Mouse (Mus musculus) cerebellum, postnatal 36 days (tissue): ENCODE measurements around the gene Gm49320.

Source experiments
- DNase-seq, 2 experiments: peaks; one replicate each; pipeline ENCODE4 v3.0.0; 2021 to 2022; ENCODE audit warnings: mixed read lengths in 2 of 2

The Gm49320 gene

DNA sequence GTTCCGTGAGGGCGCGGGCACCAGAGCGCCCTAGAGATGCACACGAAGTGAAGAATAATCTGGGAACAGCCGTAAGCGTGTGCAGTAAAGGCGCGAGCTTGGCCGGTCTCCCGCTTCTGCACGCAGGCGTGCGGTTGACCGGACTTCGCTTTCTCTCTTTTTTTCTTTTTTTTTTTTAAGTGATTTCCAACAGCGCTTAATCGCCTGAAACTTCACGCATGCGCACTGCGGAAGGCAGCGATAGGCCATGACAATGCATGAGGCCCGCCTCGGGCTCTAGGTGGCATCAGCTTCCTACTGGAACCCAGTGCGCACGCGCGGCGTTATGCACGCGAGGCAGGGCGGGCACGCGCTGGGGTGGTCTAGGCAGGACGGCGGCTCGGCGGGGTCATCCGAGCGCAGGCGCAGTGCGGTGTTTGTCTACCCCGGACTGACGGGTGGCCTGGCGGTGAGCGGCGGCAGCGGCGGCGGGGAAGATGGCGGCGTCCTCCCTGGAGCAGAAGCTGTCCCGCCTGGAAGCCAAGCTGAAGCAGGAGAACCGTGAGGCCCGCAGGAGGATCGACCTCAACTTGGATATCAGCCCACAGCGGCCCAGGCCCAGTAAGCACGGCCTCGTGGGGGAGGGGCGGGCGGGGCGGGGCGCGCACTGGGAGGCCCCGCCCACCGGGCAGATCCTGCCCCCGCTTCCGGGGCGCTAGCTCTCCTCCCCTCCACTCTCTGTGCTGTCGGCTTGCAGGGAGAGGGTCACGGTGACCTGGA, at the start of gene Gm49320, which contains the start of gene Map2k7:
Gm49320 (plus strand) TSS at position 432 of the 759 bp plus-strand sequence.
Map2k7 (plus strand) TSS at position 307 of the 759 bp plus-strand sequence.
- DNase-seq = peak; percentile 100

DNA sequence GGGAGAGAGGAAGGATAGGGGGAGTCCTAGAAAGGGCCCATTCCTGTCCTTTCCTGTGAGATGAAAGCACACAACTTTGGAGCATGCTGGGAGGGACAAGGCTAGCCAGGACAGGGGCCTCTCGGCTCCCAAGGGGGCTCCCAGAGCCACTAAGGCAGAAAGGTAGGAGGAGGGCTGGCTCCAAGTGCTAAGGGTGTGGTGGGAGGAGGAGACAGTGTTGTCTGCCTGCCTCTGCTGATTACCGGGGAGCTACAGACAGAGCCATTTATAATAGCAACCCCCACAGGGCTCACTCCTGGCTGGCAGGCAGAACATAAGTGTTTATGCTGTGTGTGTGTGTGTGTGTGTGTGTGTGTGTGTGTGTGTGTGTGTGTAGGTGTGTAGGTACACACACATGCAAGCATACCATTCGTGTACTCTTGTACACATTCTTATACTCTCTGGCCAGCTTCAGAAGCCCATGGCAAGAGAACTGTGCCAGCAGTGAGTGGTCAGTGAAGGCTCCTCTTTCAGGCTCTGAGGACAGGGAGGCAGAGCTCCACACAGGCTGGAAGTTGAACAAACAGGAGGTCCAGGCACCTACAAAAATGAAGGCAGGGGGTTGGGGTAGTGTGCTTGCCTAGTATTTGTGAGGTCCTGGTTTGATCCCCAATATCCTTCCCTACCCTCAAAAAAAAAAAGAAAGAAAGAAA, 49.5 kb upstream of the Gm49320 start:
- no peak for DNase-seq

DNA sequence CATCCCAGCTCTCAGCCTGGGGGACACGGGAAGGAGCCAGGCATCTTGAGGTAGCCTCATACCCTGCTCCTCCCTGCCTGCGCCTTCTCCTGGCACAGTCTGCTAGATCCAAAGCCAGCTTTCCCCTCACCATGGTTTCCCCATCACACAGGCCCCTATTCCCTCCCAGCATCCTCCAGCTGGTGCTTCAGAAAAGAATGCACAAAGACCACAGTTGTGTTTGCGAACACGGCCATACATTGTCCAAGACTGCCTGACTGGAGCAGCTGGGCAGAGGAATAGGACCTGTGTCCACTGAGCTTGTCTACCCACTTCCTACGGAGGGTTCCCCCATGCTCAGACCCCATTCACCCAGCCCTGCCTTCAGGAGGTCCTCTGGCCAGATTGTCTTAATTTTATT, 46.4 kb upstream of the Gm49320 start:
- DNase-seq = no peak

DNA sequence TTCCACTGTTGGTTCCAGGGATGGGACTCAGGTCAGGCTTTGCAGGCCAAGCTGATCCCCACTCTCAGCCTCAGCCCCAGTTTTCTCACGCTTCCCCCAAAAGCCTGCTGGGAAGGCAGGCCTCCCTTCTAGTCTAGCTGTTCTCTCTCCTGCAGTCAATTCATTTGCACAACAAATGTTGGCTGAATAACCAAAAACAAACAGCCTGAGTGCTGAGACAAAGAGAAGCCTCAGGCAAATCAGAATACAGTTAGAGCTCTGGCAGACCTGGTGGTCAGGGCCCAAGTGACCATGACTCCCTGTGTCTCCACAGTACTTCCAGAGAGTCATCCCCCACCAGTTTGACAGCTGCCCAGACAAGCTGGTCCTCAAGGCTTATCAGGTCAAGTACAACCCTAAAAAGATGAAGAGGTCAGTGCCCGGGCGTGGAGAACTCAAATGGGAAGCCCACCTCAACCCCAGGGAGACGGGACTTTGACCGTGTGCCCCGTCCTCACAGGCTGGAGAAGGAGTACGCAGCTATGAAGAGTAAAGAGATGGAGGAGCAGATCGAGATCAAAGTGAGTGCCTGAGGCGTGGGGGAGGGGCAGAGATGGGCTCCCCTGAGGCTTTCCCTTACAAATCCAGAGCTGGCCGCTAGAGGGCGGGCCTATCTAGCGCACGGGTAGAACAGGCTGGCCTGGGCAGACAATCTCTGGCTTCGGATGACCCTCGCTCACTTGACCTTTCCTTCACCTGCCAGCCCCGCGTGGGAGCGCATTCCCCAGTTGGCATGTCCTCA, 45.7 kb upstream of the Gm49320 start:
- peak; percentile 89 to 90 for DNase-seq

DNA sequence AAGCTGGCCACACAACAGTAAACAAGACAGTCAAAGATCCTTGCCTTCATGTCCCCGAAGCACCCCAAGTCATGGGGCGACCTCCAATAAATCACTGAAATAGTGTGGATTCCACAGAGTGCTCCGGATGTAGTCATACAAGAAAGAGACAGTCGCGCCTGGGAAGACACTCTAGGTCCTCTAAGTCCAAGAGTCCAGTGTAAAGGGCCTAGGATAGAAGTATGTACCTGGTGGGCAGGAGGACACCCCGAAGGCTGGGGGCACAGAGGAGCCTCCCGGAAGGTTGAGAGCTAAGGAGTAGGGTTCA, 45.1 kb upstream of the Gm49320 start:
- DNase-seq = no peak

DNA sequence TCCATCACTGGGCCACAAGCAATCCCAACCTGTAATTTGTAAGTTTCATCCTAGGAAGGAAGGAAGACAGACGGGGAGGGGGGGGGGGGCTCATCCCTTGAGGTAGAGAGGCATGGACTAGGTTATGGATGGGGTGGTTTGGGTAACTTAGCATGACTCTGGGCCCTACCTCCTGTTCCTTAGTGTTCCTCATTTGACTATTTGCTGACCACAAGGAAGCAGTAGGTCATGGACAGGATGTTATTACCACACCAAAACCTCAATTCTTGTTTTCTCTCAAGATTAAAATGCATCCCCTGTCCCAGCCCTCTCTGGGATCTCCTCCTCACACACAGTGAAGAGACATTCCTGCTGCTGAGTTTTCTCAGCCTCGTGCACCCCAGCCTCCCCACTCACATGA, 37.3 kb upstream of the Gm49320 start:
- no peak for DNase-seq

DNA sequence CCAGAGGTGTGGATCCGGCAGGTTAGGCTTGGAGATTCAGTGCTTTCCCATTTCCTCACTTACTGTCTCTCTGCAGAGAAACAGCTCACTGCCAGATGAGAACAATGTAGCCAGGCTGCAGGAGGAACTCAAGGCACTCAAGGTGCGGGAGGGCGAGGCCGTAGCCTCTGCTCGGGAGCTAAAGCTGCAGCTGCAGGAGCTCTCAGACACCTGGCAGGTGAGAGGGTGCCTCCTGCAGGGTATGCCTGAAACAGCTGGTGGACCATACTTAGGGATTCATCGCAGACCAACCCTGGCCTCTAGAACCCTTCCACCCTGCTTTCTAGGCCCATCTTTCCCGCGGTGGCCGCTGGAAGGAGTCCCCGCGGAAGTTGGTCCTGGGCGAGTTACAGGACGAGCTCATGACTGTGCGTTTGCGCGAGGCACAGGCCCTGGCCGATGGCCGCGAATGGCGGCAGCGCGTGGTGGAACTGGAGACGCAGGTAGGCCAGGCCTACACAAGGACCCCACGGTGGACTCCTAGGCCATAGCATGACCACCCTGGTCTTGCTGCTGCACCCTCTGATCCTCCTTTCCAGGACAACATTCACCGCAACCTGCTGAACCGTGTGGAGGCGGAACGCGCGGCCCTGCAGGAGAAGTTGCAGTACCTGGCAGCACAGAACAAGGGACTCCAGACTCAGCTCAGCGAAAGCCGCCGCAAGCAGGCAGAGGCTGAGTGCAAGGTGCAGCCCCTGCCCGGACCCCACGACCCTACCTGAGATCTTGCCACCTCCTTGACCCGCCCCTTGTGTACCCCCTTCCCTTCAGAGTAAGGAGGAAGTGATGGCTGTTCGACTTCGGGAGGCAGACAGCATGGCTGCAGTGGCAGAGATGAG, 33.2 kb upstream of the Gm49320 start:
- no peak for DNase-seq

DNA sequence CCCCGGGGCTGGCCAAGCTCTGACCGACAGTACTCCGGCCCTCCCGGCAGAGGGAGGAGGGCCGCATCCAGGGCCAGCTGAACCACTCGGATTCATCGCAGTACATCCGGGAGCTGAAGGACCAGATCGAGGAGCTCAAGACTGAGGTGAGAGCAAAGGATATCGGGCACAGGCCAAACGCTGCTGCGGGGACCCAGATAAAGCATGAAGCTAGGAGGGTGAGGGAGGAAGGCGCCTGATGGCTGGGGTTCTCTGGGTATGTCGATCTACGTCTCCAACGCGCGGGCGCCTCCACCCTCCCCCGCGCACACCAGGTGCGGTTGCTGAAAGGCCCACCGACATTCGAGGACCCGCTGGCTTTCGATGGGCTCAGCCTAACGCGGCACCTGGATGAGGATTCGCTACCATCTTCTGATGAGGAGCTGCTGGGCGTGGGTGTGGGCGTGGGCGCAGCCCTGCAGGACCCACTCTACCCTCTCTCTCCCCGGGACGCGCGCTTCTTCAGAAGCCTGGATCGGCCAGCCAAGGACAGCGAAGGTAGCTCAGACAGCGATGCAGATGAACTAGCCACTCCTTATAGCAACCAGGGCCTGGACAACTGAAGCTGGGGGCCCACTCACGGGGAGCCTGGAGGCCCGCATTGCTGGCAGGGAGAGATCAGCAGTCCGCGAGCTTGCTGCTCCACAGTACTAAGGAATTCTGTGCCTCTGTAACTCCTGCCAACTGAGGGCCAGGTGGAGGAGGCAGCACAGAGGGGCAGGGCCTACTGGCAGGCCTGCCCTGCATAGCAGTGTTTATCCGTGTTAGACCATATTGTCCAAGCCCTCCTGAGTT, 32.3 kb upstream of the Gm49320 start:
- peak; percentile 39 to 44 for DNase-seq

DNA sequence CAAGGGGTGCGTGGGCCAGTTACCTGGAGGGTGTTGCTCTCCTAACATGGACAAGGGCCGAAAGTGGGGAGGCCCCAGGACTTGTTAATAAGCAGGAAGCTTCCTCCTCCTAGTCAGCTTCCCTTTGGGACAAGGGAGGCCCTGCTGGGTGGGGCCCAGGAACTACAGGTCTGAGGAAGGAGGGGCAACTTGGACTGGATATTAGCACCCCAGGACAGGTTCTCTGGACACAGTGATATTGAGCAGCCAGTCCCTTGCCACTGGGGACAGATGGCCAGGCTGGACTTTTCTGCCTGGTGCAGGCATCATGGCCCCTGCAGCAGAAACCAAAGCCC, 31.7 kb upstream of the Gm49320 start:
- no peak for DNase-seq

DNA sequence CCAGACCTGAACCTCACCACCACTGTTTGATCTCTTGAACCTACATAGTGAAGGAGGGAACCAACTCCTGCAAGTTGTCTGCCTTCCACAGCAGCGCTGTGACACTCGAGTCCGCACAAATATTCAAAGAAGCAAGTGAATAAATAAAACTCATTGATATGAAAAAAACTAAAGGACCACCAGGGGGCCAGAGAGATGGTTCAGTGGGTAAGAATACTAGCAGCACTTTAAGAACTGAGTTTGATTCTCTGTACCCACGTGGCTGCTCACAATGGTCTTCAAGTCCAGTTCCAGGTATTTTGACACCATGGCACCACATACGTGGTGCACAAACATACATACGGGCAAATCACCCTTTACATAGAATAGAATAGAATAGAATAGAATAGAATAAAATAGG, 27.6 kb upstream of the Gm49320 start:
- DNase-seq = no peak

DNA sequence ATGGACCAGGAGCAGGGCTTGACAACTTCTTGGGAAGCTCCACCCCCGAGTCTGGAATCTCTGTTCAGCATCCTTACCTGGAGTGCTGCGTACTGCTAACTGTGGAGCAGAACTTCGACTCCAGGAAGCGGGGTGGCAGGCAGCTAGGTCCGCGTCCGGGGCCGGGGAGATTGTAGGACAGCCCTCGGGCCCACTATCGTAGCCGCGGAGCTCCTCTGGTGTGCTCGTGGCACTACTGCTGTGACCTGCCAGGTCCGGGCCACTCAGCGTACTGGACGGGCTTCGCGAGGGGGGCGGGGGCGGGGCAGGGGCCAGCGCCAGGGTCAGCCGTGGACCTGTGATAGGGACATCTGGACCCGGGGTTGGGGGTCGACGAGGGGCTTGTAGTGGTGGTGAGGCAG, 25.9 kb upstream of the Gm49320 start:
- DNase-seq = no peak

DNA sequence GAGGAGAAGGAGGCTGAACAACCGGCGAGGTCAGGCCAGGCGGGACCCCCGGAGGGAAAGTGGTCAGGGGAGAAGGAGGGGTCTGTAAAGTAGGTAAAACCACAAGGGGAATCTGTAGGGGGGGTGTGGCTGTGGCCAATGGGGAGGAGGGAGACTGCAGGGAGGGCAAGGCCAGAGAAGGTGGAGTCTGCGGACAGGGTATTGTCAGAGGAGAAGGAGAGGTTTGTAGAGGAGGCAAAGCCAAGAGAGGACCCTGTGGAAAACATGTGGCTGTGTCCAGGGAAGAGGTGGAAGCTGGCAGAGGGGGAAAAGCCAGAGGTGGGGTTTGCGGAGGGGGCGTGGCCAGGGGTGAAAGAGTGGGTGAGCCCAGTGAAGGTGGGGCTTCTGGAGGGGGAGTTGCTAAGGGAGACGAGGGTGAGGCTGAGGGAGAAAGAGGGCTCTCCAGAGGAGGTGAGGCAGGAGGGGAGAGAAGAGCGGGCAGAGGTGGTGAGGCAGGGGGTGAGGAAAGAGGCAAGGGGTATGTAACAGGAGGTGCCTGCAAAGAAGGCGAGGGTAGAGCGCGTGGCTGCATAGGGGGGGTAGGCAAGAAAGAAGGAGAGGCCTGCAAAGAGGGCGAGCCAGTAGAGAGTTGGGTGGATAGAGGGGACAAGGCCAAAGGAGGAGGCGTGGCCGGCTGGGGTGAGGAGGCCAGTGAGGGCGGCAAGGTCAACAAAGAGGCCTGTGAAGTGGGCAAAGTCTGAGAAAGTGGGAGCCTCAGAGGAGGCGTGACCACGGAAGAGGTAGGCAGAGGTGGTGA, 25.3 kb upstream of the Gm49320 start:
- DNase-seq = no peak

DNA sequence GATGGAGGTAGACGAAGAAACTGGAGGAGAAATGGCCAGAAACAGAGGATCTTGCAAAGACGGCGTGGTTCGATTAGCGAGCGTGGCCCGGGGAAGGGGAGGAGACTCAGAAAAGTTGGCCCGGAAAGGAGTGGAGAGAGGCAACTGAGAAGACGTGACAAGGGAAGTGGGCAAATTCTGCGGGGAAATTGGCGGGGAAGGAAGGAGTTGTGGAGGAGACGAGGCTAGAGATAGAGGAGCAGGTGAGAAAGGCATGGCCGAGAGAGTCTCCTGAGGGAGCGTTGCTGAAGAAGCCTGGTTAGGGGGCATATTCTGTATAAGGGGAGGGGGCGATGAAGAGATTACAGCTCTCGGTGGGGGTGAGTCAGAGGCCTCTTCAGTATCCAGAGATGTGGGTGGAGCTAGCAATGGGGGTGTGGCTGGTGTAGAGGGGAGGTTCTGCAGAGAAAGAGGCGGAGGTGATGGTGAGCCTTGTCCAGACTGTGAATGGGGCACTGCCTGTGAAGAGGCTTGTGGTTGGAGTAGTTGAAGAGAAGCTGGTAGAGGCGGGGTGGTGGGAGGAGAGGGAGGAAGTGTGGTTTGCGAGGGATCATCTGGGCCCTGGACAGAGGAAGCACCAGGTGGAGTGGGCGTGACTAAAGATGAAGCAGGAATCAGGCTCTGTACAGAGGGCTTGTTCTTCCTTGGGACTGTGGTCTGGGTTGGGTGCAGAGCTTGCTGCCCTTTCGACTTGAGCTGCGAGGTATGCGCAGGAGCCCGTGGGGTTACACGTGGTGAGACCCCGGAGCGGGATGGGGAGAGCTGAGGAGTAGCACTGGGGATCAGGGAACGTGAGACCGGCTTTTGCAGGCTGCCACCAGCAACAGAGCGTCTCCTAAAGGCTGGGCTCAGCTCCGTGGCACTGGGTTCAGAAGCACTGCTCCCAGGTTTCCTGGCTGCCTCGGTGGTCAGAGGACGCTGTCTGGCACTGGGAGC, 24.4 kb upstream of the Gm49320 start:
- DNase-seq = no peak

DNA sequence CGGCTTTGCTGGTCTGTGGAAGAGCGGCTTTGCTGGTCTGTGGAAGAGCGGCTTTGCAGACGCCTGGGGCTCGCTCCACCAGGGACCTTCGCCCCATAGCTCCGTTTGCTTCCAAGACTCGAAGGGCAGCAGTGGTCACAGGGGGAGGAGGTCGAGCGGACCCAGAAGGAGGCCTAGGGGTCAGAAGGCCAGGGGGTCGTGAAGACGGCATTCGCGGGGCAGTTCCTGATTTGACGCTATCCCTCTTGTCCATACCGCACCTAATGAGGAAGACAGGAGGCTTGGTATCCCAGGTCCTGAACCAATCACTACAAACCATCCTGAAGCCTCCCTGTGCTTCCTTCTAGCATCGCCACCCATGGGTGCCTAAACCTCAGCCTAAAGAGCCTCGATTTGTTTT, 22.4 kb upstream of the Gm49320 start:
- DNase-seq = no peak

DNA sequence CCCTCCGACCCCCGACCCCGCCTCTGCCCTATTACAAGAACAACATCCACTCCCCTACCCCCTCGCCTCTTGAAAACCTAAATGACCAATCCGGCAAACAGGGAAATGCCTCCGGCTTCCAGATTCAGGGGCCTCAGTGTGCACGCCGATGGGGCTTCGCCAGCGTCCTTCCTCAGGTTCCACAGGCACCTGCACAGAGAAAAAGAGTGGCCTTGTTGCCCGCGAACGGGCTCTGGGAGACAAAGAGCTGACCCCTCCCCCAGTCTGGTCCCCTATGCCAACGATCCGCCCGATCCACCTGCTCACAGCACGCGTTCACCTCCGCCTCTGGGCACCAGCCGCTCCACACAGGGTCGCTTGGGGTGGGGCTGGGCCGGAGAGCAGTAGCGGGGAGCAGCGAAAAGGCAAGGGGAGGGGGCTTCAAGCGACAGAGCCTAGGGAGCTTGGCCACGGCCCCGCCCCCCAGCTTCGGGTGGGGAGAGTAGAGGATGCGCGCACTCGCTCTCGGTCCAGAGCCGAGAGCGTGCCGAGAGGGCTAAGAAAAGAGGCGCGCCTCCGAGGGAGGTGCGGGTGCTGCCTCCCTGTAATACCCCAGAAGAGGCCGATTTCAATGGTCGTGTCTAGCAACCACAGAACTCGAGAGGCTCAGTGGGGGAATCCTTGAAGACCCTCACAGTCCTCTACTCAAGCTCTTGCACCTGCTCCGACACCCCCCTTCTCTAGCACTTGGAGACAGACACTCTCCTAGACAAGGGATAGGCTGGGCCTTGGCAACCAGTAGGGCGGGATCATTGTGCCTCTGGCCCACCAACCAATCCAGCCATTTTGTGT, 21.7 kb upstream of the Gm49320 start, which contains the start of gene Prr36:
Prr36 (minus strand) TSS at position 669 of the 831 bp plus-strand sequence.
- peak; percentile 52 to 57 for DNase-seq

DNA sequence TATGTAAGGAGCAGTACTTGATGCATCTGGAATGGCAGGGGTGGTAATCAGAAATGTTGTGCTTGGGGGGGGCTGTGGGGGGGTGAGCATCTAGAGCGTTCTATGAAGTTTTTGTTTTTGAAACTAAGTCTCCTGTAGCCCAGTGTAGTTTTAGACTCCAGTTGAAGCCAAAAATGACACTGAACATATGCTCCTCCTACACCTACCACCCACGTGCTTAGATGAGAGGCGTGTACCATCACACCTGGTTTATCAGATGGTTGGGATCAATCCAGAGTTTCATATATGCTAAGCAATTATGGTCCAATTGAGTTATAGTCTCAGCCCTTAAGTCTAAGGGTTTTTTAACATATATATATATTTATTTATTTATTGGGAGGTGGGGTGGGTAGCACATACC, 19.0 kb upstream of the Gm49320 start:
- no peak for DNase-seq

DNA sequence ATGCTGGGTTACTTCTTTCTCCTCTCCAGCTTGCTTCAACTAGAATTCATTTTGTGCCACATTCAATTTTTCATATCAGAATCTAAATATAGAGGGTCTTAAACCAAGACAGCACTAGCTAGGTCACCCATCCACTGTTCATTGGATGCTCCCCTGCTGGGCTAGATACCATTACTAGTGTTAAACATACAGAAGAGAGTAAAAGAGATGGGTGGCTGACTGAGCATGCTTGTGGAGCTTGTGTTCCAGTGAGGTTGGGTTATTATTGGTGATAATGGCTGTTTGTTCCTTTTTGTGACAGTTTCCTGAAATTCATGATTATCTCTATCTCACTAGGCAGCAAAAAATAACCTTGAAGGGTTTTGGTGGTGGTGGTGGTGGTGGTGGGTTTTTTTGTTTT, 16.6 kb upstream of the Gm49320 start:
- no peak for DNase-seq

DNA sequence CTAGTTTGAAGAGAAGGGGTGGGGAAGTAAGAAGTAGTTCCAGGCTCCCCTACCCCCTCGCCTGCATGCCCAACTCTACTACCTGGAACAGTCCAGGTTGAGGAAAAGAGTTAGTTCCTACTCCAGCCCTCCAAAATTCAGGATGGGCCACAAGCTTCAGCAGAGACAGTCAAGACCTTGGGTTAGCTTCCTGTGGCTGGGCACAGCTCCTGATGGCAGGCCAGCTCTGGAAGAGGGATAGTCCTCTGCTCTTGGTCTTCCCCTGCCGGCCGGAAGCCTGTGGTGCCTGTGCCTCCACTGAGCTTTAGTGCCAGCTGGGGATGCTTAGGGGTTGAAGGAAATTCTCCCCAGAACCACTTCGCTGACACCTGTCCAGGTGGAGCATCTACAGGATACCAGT, 12.3 kb upstream of the Gm49320 start:
- peak in 1 of 2 experiments; percentile 1 for DNase-seq
